Mouse (Mus musculus) spleen, adult 2 months (tissue): ENCODE data around the gene E2f7. TPM values are rescaled to one million over a fixed set of nuclear protein-coding genes. Genes with fewer than 3 reads are reported as not detected.

Experiments
- DNase-seq, 2 experiments: peaks; one replicate each; pipeline versions ENCODE4 v3.0.0 to v3.0.0-alpha.2; 2012 to 2021; ENCODE audit warnings: low spot score in 2 of 2, low read depth in 1 of 2
- H3K27ac ChIP-seq: fragments of 200-500 bp; 2 replicates; pipeline ENCODE4 v1.5.1; 2012; ENCODE audit warnings: low read length, inconsistent platforms; ENCODE audit not compliant: insufficient read depth
- H3K27me3 ChIP-seq: fragments of 200-500 bp; 2 replicates; pipeline ENCODE4 v1.6.1; 2012; ENCODE audit warnings: mild to moderate bottlenecking, moderate library complexity, low read length, inconsistent platforms; ENCODE audit not compliant: control insufficient read depth, insufficient read depth
- H3K36me3 ChIP-seq: fragments of 200-500 bp; 2 replicates; pipeline ENCODE4 v1.6.1; 2012; ENCODE audit warnings: mild to moderate bottlenecking, low read length, inconsistent platforms; ENCODE audit not compliant: control insufficient read depth, insufficient read depth
- H3K4me1 ChIP-seq: fragments of 200-500 bp; 2 replicates; pipeline ENCODE4 v1.6.1; 2011; ENCODE audit warnings: inconsistent platforms; ENCODE audit not compliant: control insufficient read depth, insufficient read depth, insufficient read length
- H3K4me3 ChIP-seq: fragments of 200-500 bp; 2 replicates; pipeline ENCODE4 v1.5.1; 2011; ENCODE audit warnings: mild to moderate bottlenecking, inconsistent platforms; ENCODE audit not compliant: insufficient read depth, insufficient read length; ENCODE audit errors: extremely low read depth
- CTCF ChIP-seq: fragments of 200-500 bp; IDR thresholded peaks from 2 replicates; pipeline ENCODE4 v1.5.1; 2011; ENCODE audit warnings: mild to moderate bottlenecking, inconsistent platforms; ENCODE audit not compliant: insufficient read depth, insufficient read length, insufficient replicate concordance; ENCODE audit errors: extremely low read depth
- POLR2A ChIP-seq: fragments of 200-500 bp; IDR thresholded peaks from 2 replicates; pipeline ENCODE4 v1.6.1; 2011; ENCODE audit warnings: low read depth, low read length, inconsistent platforms
- WGBS: fragments of 180-500 bp; shearing (Covaris S2); methylation state at CpG from one replicate; pipeline ENCODE4 v1.1.7; 2018; 5-methylcytosine and 5-hydroxymethylcytosine counted together
- polyA plus RNA-seq: library from polyadenylated mRNA; depleted of rRNA; stranded (reverse); fragments of >200 nt; gene quantifications from 2 replicates; pipeline ENCODE4 v1.2.3, GENCODE M21; 2012

Gene E2f7
- polyA plus RNA-seq, 1 experiment = 0.69 TPM

DNA sequence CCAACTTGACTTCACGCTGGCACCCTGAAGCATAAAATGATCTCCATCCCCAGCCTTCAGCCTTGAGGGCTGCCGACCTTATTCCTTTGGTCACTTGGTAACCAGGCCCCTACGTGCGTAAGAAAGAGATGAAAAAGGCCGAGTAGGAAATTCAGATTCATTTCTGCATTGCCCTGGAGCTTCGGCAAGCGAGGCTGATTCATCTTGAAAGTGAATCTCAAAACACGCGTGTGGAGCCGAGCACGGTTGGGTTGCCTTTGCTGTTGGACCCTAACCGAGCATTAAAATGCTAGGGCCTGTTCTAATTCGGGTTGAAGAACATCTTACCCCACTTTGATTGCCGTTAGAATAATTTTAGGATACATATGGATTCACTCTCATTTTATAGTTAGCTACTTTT, 28.6 kb downstream of the E2f7 start:
- WGBS = 92% methylated on average over 14 of the region's 14 CpGs
- no peak for DNase-seq
- Histone ChIP-seq H3K4me3 (no peak overlapping the region), H3K4me1 (no peaks in the 10 kb centered on the region), H3K36me3 (no peaks in the 10 kb centered on the region; the same call in 1 of the 2 replicates), H3K27me3 (no peaks in the 10 kb centered on the region), H3K27ac (no peak overlapping the region)
- TF ChIP-seq POLR2A (no peak), CTCF (no peak)

DNA sequence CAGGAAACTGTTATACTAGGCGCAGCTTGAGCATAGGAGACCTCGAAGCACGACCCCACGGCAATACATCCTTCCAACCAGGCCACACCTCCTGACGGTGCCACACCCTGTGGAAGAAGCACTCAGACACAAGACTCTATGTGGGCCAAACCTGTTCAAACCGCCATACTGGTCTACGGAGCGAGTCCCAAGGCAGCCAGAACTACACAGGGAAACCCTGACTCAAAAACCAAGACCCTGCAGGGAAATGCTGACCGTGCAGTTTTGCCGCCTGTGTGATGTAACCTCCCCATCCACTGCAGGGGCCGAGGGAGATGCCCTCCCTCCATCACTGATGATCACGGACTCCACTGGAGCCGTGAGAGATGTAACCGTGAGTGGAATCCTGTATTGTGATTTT, 36.5 kb downstream of the E2f7 start:
- H3K27me3 ChIP-seq = no peaks in the 10 kb centered on the region
- WGBS = 96% methylated on average over 14 of the region's 14 CpGs
- TF ChIP-seq CTCF = no peak

DNA sequence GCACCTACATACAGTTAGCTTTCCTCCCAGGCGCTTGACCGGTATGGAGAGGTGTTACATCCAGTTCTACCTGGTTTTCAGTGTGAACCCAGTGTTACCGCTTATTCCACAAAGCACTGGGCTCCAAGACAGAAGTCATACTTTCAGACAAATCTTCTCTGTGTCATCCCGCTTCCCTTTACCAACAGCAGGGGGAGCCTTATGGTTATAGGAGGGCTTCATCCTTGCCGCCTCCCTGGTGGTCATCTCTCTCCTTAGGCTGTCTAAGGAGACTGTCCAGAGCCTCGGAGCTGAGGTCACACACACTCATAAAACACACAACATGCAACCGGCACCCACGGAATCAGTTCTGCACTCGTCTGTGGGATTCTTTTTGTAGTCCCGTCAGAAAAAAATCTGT, 37.4 kb downstream of the E2f7 start:
- Histone ChIP-seq H3K27ac (no peak overlapping the region), H3K4me1 (no peaks in the 10 kb centered on the region), H3K36me3 (no peaks in the 10 kb centered on the region; the same call in 1 of the 2 replicates), H3K4me3 (no peak overlapping the region), H3K27me3 (no peaks in the 10 kb centered on the region)
- WGBS = 95% methylated on average over 10 of the region's 10 CpGs
- no peak for DNase-seq
- TF ChIP-seq CTCF (no peak), POLR2A (no peak)

More for the DNA sequence above, 36.5 kb downstream of the E2f7 start:
- Histone ChIP-seq H3K27ac (no peak overlapping the region), H3K4me3 (no peak overlapping the region), H3K4me1 (no peaks in the 10 kb centered on the region), H3K36me3 (no peaks in the 10 kb centered on the region; the same call in 1 of the 2 replicates)
- no peak for DNase-seq

DNA sequence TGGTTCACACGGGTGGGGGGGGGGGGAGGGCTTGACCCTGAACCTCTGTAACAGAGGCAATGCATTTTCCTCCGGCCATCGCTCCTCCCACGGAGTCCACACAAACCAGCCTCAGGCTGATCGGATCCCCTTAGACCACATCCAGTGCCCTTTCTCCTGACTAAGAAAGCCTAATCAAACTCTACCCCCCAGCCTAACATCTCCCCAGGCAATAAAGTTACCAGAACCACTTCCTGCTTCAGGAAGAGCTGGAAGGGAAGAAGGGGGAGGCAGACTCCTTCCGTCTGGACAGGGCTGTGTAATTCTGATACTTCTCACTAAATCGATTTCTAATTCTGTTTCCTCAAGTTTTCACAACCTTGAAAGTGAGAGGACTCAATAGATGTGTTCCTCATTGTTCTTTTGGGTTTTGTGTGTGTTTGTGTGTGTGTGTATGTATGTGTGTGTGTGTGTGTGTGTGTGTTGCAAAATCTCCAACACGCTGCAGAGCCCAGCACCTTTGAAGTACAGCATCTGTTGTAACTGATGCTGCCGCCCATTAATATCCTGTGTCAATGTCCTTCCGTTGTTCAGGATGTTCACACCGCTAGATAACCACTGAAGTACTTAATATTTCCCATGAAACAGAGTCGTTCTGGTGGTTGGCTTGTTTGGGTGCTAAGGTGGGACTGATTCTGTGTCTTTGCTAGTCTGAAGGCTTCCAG, 43.0 kb downstream of the E2f7 start:
- H3K4me3 ChIP-seq = no peak overlapping the region
- no peak overlapping the region for H3K27ac ChIP-seq
- 24% methylated on average over 12 of the region's 12 CpGs for WGBS
- no peaks in the 10 kb centered on the region for H3K27me3 ChIP-seq
- no peak for DNase-seq
- TF ChIP-seq CTCF (no peak), POLR2A (no peak)
- H3K36me3 ChIP-seq = no peaks in the 10 kb centered on the region
- H3K4me1 ChIP-seq = no peaks in the 10 kb centered on the region; the same call in 1 of the 2 replicates

DNA sequence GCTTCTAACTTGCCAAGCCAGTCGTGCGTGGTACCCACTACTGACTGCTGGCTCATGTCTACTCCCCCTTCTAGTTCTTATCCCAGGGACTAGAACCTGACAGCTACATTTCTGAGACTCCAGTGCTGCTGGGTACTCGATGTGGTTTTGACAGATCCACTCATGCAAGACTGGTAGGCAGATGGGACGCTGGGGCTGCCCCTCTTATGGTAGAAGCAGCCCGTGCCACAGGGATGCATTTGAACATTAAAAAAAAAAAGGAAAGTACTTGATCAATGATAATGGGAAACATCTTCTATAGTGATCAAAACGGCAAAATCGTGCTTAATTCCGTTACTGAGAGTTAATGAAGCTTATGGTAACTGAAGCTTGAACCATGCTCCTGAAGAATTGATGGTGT, 44.4 kb downstream of the E2f7 start:
- 71% methylated on average over 8 of the region's 8 CpGs for WGBS
- no peaks in the 10 kb centered on the region for H3K27me3 ChIP-seq
- H3K4me3 ChIP-seq = no peak overlapping the region
- TF ChIP-seq POLR2A (no peak), CTCF (no peak)
- no peak overlapping the region for H3K27ac ChIP-seq
- H3K4me1 ChIP-seq = no peaks in the 10 kb centered on the region; the same call in 1 of the 2 replicates
- H3K36me3 ChIP-seq = no peaks in the 10 kb centered on the region
- no peak for DNase-seq

DNA sequence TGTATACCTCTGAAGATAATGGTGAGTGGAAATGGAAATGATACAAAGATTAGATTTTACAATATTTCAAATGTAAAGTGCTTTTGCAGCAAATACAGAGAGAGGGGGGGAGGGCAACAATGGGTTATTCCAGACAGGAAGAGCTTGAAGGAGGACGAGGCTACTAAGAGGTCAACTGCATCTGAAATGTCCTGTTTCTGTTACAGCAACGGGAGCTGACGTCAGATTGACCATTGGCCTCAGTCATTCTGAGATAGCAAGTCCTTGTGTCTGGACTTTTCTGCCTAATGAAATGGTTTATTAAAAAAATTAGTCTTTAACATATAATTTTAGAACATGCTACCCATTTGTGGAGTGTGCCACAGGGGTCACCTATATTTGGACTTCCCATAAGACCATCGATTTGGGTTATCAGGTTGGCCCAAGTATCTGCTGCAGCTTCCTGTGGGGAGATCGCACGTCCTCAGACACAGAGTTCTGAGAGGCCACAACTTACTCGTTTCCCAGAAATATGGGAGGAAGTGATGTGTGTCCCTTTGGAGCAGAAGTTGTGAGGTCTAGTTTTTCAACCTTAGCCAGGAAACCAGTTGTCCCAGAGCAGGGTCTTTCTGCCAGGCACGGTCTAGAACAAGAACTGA, 48.0 kb downstream of the E2f7 start:
- no peaks in the 10 kb centered on the region for H3K36me3 ChIP-seq
- H3K27ac ChIP-seq = no peak overlapping the region
- no peak overlapping the region for H3K4me3 ChIP-seq
- no peaks in the 10 kb centered on the region; the same call in 1 of the 2 replicates for H3K4me1 ChIP-seq
- TF ChIP-seq CTCF (no peak), POLR2A (no peak)
- H3K27me3 ChIP-seq = no peaks in the 10 kb centered on the region
- no peak for DNase-seq
- 31% methylated on average over 8 of the region's 8 CpGs for WGBS
